Mouse (Mus musculus): ENCODE results near the gene Opn3.
A peak's percentile ranks its signal among the peaks of the same experiment; 100 is the strongest.

Gene Opn3

DNA sequence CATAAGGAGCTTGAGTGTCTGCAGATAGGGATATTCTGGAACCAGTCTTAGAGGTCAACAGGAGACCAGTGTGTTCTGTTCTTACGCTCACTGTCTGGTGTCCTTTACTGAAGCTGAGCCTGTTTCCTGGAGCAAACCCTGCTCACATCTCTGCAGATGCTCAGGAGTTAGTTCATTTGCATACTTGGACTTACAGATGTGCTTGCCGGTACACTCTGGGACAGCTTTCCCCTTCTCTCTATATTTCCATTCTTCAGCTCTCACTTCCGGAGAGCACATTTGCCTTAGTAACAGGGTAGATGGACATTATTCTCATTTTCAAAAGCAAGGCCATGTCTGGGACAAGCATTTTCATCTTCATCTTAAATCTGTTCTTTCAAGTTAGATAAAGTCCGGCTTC lies 44.0 kb downstream of the Opn3 start:
- no peak for DNase-seq (ENCODE audit: low spot score)

DNA sequence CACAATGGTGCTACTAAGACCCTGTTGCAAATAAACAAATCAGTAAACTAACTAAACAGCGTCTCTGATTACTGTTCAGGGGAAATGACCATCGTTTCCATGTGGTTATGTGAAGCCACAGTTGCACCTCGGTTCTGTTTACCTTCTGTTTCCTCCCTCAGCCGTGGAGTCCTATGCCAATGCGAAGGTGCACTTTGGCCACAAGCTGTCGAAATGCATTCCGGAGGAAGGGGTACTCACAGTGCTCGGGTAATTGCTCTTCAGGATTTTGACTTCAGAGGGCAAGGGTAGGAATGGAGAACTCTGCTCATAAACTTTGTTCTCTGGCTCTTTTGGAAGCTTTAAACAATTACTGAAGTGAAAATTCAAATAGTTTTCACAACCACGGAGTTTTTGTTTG lies 45.6 kb downstream of the Opn3 start:
- DNase-seq (ENCODE audit: low spot score), result no peak

DNA sequence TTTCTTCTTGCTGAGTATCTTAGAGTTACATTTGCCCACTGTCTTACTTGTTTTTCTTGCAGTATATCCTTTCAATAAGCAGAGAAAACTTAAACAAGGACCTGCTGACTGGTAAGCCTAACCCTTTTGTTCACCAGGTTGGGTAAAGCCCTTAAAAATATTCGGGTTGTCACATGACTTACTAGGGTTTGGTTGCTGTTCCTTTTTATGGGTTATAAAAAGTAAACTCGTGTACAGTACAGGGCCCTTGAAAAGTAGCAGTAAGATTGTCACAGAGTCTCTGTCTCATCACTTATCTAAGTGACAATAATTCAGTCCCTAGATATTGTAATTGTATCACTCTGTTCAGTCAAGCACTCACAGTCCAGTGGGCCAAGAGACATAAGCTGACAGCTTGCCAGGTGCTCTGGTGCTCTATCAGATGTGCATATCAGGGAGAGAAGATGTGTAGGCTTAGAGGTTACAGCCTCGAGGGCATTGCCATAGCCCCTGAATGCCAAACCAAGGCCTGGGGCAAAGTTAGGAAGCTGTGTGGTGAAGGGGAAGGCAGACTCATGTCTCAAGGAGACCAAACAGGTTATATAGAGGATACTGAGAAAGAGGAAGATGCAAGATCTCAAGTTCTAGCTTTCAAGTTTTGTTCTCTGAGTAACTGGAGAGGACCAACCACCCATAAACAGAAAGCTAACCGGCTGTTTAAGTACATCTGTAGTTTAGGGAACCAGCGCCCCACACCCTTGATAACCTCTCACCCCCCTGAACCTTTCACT lies 48.9 kb downstream of the Opn3 start:
- no peak for DNase-seq (ENCODE audit: low spot score)

DNA sequence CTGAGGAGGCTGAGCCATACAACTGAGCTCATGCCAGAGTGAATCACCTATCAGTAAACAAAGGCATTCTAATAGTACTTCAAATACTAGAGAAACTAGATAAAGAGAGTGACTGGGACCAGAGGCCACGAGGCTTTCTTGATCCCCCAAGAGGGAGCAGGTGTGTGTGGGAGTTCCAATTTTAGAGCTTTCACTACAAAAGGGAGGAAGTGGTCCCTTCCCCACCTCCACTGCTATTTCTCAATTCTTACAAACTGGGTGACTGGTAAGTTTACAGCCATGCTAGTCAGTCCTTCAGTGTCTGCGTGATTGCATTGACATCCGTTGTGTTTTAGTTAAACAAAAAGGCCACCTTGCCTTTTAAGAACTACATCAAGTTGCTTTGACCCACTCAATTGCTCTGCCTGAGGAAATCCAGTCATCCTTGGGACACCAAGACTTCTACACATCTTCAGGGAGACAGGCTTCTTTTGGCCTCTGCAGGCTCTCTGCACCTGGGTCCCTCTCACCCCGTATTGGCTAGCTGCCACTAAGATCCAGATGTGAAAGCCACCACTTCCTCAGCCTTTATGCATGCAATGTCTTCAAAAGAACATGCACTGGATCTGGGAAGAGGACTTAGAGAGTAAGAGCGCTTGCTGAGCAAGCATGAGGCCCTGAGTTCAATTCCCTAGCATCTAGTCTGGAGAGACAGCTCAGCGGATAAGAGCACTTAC lies 52.0 kb downstream of the Opn3 start:
- DNase-seq (ENCODE audit: low spot score), result no peak

DNA sequence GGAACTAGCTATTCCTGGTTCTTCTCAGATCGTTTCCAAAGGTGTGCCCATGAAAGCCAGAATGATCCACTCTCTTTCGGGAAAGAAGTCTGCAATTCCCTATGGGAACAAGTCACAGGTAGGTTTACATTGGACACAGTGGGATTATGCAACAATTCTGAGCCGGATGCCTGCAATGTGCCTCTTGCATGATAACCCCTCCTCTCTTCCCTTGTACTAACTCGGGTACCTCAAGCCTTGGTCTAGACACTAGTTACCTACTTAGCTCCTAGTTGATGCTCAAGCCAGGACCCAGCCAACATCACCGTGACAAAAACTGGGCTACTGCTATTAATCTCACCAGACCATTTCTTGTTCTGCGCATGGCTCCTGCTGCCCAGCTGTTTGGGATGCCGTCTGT lies 53.5 kb downstream of the Opn3 start:
- DNase-seq (ENCODE audit: low spot score), result no peak

DNA sequence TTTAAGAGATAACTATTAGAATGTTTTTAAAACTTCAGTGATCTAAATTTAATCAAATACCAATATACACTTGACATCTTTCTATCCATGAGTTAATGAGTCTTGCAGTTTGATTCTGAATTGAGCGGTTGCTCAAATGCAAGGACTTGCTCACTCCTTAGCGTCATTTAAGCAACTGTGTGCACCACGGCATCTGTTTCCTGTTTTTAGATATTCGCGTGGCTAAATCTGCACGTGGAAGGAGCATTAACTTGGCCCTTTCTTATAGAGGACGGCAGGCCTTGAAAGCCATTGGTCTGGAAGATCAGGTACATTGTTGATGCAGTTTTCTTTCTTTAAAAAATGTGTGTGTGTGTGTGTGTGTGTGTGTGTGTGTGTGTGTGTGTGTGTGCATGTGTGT lies 54.9 kb downstream of the Opn3 start:
- DNase-seq (ENCODE audit: low spot score), result no peak

DNA sequence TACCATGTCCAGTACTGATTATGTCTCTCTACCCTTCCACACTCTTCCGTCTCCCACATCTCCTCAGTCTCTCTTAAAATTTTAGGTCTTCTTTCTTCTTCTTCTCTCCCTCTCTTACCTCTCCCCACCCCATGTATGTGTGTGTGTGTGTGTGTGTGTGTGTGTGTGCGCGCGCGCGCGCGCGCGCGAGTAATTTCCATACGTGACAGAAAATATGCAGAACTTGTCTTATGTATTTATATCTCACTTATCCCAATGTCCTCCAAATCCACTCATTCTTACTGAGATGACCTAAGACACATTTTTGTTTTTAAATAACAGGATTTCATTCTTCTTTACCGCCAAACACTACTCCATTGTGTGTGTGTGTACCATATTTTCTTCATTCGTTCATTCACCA lies 60.1 kb downstream of the Opn3 start:
- no peak for DNase-seq (ENCODE audit: low spot score)

DNA sequence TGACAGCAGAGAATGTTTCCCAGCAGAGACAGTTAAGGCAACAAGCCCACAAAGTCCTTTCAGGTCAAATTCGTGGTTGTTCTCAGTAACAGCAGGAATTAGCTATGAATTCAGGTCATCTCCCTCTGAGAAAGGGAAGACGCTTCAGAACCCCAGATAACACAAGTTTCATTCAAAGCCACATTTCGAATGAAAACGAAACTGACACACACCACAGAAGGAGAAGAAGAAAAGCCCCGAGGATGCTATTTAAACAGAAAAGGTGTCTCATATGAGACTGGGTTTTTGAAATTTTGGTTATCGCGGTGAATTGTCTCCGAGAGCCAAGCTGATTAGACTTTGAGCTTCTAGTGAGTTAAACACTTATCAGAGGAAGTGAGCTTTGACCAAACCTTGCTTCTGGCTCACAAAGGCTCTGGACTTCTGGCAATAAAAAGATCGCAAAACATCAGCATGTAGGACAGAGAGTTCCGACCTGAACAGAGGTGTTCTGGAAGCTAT lies 60.8 kb downstream of the Opn3 start:
- DNase-seq (ENCODE audit: low spot score), result no peak

DNA sequence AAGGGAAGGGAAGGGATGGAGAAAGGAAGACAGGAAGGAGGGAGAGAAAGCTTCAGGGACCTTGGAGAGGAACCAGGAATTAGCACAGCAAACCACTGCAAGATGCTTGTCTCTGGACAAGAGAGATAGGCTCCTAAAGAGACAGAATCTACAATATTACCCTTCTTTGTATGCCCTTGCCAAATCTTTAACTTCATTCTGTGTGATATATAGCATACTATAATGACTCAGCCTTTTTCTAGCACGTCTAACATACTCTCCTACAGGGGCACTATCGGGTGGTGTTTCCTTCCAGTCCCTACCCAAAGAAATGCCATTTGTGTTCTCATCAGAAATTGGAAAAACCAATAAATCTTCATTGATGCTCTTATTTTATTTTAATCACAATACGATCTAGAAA lies 61.5 kb downstream of the Opn3 start:
- no peak for DNase-seq (ENCODE audit: low spot score)

DNA sequence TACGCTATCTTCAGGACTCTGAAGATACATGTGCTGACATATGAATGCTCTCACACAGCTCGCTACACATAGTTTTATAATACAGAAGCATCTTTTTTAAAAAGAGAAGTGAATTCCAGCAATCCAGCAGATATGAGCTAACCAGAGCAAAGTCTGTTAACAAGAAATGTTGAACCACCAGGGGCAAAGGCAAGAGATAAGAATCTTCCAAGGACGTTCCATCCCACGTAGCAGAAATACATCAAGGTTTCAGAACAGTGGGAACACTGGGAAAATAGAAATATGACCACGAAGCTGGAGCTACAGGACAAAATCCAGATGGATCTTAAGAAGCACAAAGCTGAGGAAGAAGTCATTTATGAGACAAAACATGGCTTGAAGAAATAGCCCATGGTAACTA lies 62.2 kb downstream of the Opn3 start:
- DNase-seq (ENCODE audit: low spot score), result no peak

DNA sequence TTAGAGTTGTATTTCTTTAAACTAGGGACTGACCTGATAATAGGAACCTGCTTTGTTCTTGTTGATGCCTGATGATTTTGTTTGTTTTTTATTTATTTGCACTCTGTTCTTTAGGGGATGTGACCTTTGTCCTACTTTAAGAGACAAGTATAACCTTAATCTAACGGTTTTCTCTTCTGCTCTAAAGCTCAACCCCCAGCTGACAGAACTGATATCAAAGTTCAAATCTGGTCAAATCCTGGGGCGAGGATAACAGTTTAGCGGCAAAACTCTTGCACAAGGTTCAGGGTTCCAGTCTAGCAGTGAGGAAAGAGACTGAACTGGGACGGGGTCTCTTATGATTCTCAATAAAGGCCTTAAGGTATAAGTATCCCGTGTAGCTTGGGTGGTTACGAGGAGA lies 63.3 kb downstream of the Opn3 start:
- no peak for DNase-seq (ENCODE audit: low spot score)

DNA sequence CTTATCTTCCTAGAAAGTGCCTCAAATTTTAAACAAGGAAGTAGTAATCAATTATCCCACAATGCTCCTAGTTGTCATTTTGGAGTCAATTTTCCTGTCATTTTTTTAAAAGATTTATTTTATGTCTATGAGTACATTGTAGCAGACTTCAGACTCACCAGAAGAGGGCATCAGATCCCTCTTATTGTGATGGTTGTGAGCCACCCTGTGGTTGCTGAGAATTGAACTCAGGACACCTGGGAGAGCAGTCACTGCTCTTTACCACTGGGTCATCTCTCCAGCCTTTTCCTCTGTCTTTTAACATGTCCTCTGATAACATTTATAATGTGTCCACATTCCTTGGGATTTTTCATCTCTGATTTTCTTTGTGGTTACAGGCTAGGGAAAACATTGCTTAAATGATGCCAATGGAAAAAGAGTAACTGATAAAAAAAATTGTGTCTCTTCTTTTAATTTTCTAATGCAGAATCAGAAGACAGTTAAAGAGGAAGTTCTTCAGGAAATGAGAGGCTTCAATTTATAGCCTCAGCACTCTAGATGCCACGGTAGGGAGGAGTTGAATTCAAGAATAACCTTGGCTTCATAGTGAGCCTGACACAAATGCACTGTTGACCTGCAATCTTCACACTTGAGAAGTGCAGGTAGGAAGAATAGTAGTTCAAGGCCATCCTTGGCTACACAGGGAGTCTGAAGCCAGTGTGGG lies 66.4 kb downstream of the Opn3 start:
- no peak for DNase-seq (ENCODE audit: low spot score)

DNA sequence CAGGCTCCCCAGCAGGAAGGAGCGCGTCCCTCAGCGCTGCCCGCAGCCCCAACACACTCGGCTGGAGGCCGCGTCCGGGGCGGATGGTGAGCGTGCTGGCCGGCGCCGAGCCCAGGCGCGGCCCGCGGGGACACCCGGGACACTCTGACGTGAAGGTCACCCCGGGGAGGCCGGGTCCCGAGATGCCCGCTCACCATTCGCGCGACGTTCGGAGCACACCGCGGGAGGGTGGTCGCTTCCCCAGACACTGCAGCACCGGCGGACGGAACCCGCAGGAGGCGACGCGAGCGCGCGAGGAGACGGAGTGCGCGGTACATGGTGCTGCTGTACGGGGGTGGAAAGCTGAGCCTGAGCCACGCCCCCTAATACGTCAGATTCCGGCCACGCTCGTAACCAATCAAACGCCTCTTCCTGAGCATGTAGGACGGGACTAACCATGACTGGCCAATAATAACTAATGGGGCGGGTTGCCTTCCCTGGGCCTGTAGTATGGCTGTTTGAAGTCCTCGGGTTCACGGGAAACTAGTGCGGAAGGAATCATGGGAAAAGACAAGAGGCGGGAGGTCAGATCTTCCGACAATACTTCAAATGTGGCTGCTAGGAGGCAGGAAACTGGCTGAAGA lies 67.2 kb downstream of the Opn3 start, which contains the start of gene Fh1:
TSS of gene Fh1 (minus strand) at position 379 of the 623 bp plus-strand sequence.
- DNase-seq (ENCODE audit: low spot score), result peak; percentile 76

DNA sequence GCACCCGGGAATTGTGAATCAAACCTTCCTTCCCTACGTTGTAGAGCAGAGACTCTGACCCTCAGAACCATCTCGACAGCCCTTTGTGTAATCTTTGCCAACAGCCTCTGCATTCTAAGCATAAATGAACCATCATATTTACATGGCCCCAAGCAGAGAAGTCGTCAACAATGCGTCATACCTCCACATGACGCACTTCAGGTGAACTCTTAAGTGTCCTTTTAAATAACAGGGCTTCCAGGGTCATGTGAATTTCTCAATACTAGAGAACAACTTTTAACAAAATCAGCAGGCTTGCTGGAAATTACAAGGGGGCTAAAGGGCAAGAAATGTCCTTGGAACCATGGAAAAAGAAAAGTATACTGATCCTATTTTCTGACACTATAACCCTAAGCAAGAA lies 68.9 kb downstream of the Opn3 start:
- no peak for DNase-seq (ENCODE audit: low spot score)

DNA sequence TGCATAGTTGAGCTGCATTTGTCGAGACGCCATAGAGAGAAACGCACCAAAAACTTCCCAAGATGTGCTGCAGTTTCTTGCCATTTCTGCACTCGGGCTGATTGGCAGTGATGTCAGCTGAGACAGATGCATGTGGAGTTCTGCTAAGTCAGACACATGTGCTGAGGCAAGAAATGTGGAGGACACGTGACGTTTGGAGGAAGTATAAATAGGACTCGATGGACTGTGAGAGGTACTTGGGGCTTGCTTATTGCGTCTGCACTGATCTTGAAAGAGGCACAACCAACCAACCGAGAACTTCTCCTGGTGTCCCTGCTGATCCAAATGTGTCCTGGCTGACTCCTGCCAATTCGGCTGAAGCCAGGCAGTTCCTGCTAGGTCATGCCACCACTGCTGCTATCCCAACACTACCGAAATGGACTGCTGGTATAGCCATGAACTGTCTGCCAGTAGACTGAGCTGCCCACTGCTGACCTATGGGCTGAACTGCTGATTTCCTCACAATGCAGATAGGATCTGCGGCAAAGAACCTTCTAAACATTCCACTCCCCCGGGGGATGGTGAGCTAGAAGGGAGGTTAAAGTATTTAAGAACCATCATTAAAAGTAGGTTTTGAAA lies 72.7 kb downstream of the Opn3 start, which contains the start of gene Kmo:
TSS of gene Kmo (plus strand) at position 568 of the 618 bp plus-strand sequence.
- DNase-seq (ENCODE audit: low spot score), result no peak

DNA sequence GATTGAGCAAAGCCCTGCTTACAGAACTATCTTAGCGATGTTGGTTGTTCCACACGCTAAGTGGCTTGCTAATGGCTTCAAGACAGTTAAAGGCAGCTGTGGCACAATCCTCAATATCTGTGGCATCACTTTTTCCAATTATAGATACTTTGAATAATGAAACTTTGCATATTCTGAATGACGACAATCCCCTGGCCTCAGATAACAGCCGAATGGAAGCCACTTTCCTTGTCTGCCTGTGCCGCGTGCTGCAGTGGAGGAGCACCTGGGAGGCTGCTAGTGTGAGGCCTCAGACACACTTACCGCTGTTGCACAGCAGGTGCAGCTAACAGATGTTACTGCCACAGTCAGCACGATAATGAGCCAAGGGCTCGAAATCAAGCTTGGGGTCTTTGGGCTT lies 77.6 kb downstream of the Opn3 start:
- no peak for DNase-seq (ENCODE audit: low spot score)

Measured in urinary bladder, postnatal 10 days (tissue).